Mouse (Mus musculus): Measurements from ENCODE around the gene Tnpo2.
"Not testable (repeated sequence)": the region's sequence is repeated elsewhere in the genome, so short reads cannot be mapped to it uniquely, and the experiment has no call there.

Tnpo2 gene

GRCm38 (mm10) chr8:85074167-85074566 lies 37.5 kb downstream of the Tnpo2 start:
- DNase-seq, result no peak

GRCm38 (mm10) chr8:85074617-85075016 lies 37.9 kb downstream of the Tnpo2 start:
- no peak for DNase-seq

DNA sequence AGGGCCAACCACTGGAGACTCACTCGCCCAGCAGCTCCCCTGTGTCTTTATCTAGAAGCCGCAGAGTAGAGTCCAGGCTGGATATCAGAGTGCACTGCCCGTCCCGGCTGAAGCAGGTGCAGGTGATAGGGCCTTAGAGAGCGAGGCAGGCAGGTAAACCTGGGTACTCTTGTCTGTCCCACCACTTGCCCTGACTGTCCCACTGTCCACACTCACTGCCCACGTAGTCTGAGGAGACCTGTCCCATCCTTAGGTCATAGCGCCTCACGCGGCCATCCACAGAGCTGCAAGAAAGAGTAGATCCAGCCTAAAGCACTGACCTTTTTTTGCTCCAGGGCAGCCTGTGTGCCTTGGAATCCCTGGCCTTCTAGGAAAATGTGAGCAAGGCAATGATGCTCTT lies 39.3 kb downstream of the Tnpo2 start:
- DNase-seq, result peak in 1 of 2 experiments; percentile 65

GRCm38 (mm10) chr8:85076993-85077392 lies 40.3 kb downstream of the Tnpo2 start:
- peak; percentile 82 to 86 for DNase-seq

GRCm38 (mm10) chr8:85080214-85080531 lies 43.5 kb downstream of the Tnpo2 start:
- DNase-seq, result no peak

- DNase-seq, result peak; percentile 61 to 75
Measured at GRCm38 (mm10) chr8:85080532-85081215, 44.0 kb downstream of the Tnpo2 start, which contains the start of gene Wdr83os. TSS of gene Wdr83os (plus strand) at chr8:85080740.

- DNase-seq, result peak; percentile 70 to 71
Measured at GRCm38 (mm10) chr8:85081216-85081555, 44.5 kb downstream of the Tnpo2 start, which contains the start of gene Wdr83. TSS of gene Wdr83 (minus strand) at chr8:85081306.

- not testable (repeated sequence) for DNase-seq
Measured at GRCm38 (mm10) chr8:85082169-85082568, 45.5 kb downstream of the Tnpo2 start.

DNA sequence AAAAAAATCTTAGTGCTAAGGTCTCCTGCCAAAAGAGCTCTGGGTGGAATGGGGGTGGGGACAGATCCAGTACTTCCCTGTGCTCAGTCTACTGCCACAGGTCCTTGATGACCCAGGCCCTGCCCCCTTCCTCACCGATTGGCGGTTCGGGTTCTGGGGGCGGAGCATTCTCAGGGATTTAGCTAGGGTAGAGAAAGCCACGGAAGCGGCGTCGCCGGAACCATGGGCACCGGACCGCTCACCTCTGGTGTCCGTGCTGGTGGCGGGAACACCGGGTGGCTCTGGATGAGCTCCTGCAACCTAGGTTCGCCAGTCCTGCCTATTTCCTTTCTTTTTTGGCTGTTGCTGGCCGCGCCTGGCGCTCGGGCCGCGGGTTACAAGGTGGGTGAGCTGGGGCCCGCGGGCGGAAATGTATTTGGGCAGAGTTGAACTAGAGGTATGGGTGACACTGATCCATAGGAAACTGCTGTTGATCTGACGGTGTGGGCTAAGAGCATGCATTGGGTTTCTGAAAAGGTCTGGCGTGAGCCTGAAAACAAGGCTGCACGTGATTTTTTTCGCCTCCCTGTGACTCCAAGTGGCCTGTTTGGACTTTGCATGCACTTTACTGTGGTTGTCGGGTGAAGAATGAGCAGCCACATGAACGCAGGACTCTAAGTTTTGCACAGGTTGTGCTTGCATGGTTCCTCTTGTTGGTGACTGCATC lies 46.5 kb downstream of the Tnpo2 start, which contains the start of gene Man2b1:
Man2b1 (plus strand) TSS at position 163 of the 706 bp plus-strand sequence.
- peak; percentile 93 for DNase-seq

DNA sequence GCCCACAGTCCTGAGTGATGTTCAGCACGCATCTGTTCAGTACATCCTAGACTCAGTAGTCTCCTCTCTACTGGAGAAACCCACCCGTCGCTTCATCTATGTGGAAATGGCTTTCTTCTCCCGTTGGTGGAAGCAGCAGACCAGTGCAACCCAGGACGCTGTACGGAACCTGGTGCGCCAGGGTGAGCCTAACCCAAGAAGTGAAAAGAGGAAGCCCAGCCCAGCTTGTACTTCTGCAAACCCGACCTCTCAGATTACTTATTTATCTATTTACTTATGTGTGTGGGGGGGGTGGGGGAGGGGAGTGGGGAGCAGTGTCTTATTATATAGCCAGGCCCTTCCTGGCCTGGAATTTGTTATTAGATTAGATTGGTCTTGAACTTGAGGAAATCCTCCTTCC lies 47.9 kb downstream of the Tnpo2 start:
- DNase-seq, result peak; percentile 47 to 56

- no peak for DNase-seq
Measured at GRCm38 (mm10) chr8:85086238-85086637, 49.5 kb downstream of the Tnpo2 start.

GRCm38 (mm10) chr8:85088771-85089170 lies 52.1 kb downstream of the Tnpo2 start:
- DNase-seq, result no peak

DNA sequence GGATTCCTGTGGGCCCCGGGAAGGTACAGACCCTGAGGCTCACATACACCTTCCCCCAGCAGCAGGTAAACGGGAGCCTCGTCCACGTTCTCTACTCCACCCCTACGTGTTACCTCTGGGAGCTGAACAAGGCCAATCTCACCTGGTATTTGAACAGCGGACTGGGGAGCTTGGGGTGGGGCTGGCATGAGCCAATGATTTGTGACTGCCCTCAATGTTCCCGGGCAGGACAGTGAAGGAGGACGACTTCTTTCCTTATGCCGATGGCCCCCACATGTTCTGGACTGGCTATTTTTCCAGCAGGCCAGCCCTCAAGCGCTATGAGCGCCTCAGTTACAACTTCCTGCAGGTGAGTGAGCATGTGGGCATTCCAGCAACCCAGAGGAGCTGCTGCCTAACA lies 54.1 kb downstream of the Tnpo2 start:
- no peak for DNase-seq

GRCm38 (mm10) chr8:85091526-85092090 lies 54.9 kb downstream of the Tnpo2 start:
- no peak for DNase-seq

DNA sequence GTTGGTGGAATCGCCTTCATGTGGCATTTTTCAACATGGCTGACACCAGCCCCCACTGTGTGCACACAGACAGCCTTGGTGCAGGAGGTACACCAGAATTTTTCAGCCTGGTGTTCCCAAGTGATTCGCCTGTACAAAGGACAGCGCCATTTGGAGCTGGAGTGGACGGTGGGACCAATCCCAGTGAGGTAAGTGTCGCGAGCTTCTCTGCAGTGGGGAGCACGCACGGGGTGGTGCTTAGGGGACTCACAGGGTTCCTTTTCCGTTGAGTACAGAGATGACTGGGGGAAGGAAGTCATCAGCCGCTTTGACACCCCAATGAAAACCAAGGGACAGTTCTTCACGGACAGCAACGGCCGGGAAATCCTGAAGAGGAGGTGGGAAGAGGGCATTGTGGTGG lies 58.3 kb downstream of the Tnpo2 start:
- DNase-seq, result no peak

- no peak for DNase-seq
Measured at GRCm38 (mm10) chr8:85095566-85095965, 58.9 kb downstream of the Tnpo2 start.

GRCm38 (mm10) chr8:85096196-85096595 lies 59.5 kb downstream of the Tnpo2 start:
- no peak for DNase-seq

- no peak for DNase-seq
Measured at GRCm38 (mm10) chr8:85096850-85097249, 60.1 kb downstream of the Tnpo2 start.

DNA sequence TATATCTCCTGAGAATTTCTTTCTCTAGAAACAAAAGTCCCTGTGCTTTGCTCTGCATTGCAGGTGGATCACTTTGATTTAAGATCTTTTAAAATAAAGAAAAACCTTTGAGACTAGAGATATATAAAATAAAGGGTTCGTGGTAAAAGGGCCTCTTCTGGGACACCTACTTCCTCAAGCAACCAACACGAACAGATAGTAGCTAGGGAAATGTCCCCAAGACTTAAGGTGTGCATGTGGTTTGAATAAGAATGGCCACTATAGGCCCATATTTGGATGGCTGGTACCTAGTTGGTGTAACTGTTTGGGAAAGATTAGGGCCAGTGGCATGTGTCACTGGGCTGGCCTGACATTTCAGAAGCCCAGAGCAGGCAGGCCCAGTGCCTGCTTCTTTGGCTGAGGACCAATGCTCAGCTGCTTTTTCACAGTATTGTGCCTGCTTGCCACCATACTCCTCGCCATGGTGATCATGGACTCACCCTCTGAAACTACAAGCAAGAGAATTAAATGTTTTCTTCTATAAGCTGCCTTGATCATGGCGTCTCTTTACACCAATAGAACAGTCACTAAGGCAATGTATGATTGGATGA lies 63.5 kb downstream of the Tnpo2 start:
- no peak for DNase-seq
